Mouse (Mus musculus) lung, embryonic 15.5 days (tissue): ENCODE measurements at regions not wholly inside any gene's neighbourhood (a gene's known extent, or its start where the extent isn't known, plus 50 kb on each side); places are given as distances from the start of the nearest gene placed in this dataset.

ENCODE experiments used
- ATAC-seq: fragments of 200-750 bp; cut with Nextera tagmentation; 2 replicates; pipeline ENCODE4 v1.8.0; 2017; ENCODE audit warnings: moderate number of reproducible peaks, borderline replicate concordance; ENCODE audit not compliant: low FRiP score, low TSS enrichment; ENCODE audit errors: extremely low read depth
- H3K27ac ChIP-seq: fragments of 300-500 bp; sonication (generic); 2 replicates; pipeline ENCODE4 v1.5.1; 2015; ENCODE audit warnings: moderate library complexity, mild to moderate bottlenecking, inconsistent platforms
- H3K27me3 ChIP-seq: fragments of 300-500 bp; sonication (generic); 2 replicates; pipeline ENCODE4 v1.6.1; 2015; ENCODE audit warnings: inconsistent platforms
- H3K36me3 ChIP-seq: fragments of 300-500 bp; sonication (generic); 2 replicates; pipeline ENCODE4 v1.6.1; 2015; ENCODE audit warnings: inconsistent platforms
- H3K4me1 ChIP-seq: fragments of 300-500 bp; sonication (generic); 2 replicates; pipeline ENCODE4 v1.6.1; 2015; ENCODE audit warnings: inconsistent platforms
- H3K4me2 ChIP-seq: fragments of 300-500 bp; sonication (generic); 2 replicates; pipeline ENCODE4 v1.6.1; 2015; ENCODE audit warnings: inconsistent platforms, mild to moderate bottlenecking, moderate library complexity
- H3K4me3 ChIP-seq: fragments of 300-500 bp; sonication (generic); 2 replicates; pipeline ENCODE4 v1.5.1; 2015; ENCODE audit warnings: mild to moderate bottlenecking, inconsistent platforms
- H3K9ac ChIP-seq: fragments of 300-500 bp; sonication (generic); 2 replicates; pipeline ENCODE4 v1.6.1; 2015; ENCODE audit warnings: inconsistent platforms
- H3K9me3 ChIP-seq: fragments of 300-500 bp; sonication (generic); 2 replicates; pipeline ENCODE4 v1.6.1; 2016; ENCODE audit warnings: inconsistent platforms
- WGBS: fragments of 180-500 bp; shearing (Covaris S2); methylation state at CpG from one replicate; pipeline ENCODE4 v1.1.7; 2015; 5-methylcytosine and 5-hydroxymethylcytosine counted together

- Histone ChIP-seq H3K4me1 (0 out of 2 replicates have a peak, but pooled peaks cover 6% of the 10 kb centered on the region), H3K4me2 (no peak overlapping the region), H3K27ac (no peak overlapping the region), H3K9me3 (no peaks in the 10 kb centered on the region), H3K4me3 (no peak overlapping the region), H3K27me3 (no peaks in the 10 kb centered on the region), H3K9ac (no peak overlapping the region), H3K36me3 (no peaks in the 10 kb centered on the region)
- ATAC-seq = no peak
- 55% methylated on average over 3 of the region's 3 CpGs for WGBS
These were observed 238.1 kb downstream of the Gm765 start for GRCm38 (mm10) chr6:98104432-98104831.

- no peaks in the 10 kb centered on the region for H3K9me3 ChIP-seq
These were observed 241.5 kb downstream of the Gm765 start for GRCm38 (mm10) chr6:98101023-98101422.

GRCm38 (mm10) chr6:98099126-98099525 is 243.4 kb downstream of the Gm765 start:
- WGBS = 90% methylated on average over 9 of the region's 9 CpGs
- no peak overlapping the region for H3K4me3 ChIP-seq
- H3K9me3 ChIP-seq = no peaks in the 10 kb centered on the region
- no peaks in the 10 kb centered on the region for H3K27me3 ChIP-seq
- no peaks in the 10 kb centered on the region for H3K36me3 ChIP-seq
- no peak overlapping the region for H3K4me2 ChIP-seq
- H3K27ac ChIP-seq = no peak overlapping the region
- H3K9ac ChIP-seq = no peak overlapping the region
- 0 out of 2 replicates have a peak, but pooled peaks cover 4% of the 10 kb centered on the region for H3K4me1 ChIP-seq
- ATAC-seq = no peak

More at GRCm38 (mm10) chr6:98101023-98101422, 241.5 kb downstream of the Gm765 start:
- Histone ChIP-seq H3K4me2 (no peak overlapping the region), H3K9ac (no peak overlapping the region), H3K4me1 (0 out of 2 replicates have a peak, but pooled peaks cover 6% of the 10 kb centered on the region), H3K36me3 (no peaks in the 10 kb centered on the region), H3K27me3 (no peaks in the 10 kb centered on the region), H3K4me3 (no peak overlapping the region), H3K27ac (no peak overlapping the region)
- WGBS = 87% methylated on average over 4 of the region's 4 CpGs
- ATAC-seq = no peak

- Histone ChIP-seq H3K27me3 (no peaks in the 10 kb centered on the region), H3K36me3 (no peaks in the 10 kb centered on the region), H3K9me3 (no peaks in the 10 kb centered on the region), H3K9ac (no peak overlapping the region), H3K4me3 (no peak overlapping the region), H3K27ac (no peak overlapping the region), H3K4me1 (0 out of 2 replicates have a peak, but pooled peaks cover 4% of the 10 kb centered on the region), H3K4me2 (no peak overlapping the region)
- no peak for ATAC-seq
- 45% methylated on average over 4 of the region's 4 CpGs for WGBS
These were observed 247.3 kb downstream of the Gm765 start for GRCm38 (mm10) chr6:98095243-98095642.

GRCm38 (mm10) chr6:98089185-98089584 is 253.4 kb downstream of the Gm765 start:
- ATAC-seq = no peak
- H3K4me3 ChIP-seq = no peak overlapping the region
- H3K36me3 ChIP-seq = no peaks in the 10 kb centered on the region
- no peaks in the 10 kb centered on the region for H3K9me3 ChIP-seq
- no peak overlapping the region for H3K9ac ChIP-seq
- no peak overlapping the region for H3K4me2 ChIP-seq
- H3K4me1 ChIP-seq = no peaks in the 10 kb centered on the region
- 34% methylated on average over 4 of the region's 4 CpGs for WGBS
- H3K27ac ChIP-seq = no peak overlapping the region
- no peaks in the 10 kb centered on the region for H3K27me3 ChIP-seq

- H3K4me2 ChIP-seq = no peak overlapping the region
- no peaks in the 10 kb centered on the region for H3K4me1 ChIP-seq
- no peak overlapping the region for H3K27ac ChIP-seq
- no peak overlapping the region for H3K9ac ChIP-seq
- H3K9me3 ChIP-seq = no peaks in the 10 kb centered on the region
- 68% methylated on average over 4 of the region's 4 CpGs for WGBS
- no peaks in the 10 kb centered on the region for H3K27me3 ChIP-seq
- no peak for ATAC-seq
- no peaks in the 10 kb centered on the region for H3K36me3 ChIP-seq
- no peak overlapping the region for H3K4me3 ChIP-seq
These were observed 262.5 kb downstream of the Gm765 start for GRCm38 (mm10) chr6:98080076-98080475.
